Mouse (Mus musculus): ENCODE measurements around the gene 1700016D06Rik. TPM values are rescaled to one million over a fixed set of nuclear protein-coding genes. Genes with fewer than 3 reads are reported as not detected.
"Not testable (repeated sequence)": the region's sequence is repeated elsewhere in the genome, so short reads cannot be mapped to it uniquely, and the experiment has no call there.

Gene 1700016D06Rik
- total RNA-seq, 2 experiments from 2014 or later, result not detected

DNA sequence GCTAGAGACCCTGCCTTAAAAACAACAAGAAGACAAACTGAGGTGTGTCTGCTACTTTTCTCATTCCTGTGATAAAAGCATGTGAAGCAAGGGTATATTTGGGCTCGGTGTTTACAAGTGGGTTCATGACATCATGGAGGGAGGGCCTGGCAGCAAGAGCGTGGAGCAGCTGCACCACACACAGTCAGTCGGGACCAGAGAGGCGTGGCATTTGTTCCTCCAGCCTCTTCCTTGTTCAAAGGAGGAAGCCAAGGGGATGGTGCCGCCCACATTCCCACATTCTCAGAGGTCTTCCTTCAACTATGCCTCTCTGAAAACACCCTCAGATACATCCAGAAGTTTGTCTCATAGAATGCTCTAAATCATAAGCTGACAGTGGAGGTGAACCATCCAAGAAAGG, 2.9 kb upstream of the 1700016D06Rik start:
- DNase-seq (ENCODE audit: low spot score in 2 of 2), result no peak

- no peak for DNase-seq (ENCODE audit: low spot score in 2 of 2)
Observed at GRCm38 (mm10) chr8:11701428-11701827, 565 bp upstream of the 1700016D06Rik start.

DNA sequence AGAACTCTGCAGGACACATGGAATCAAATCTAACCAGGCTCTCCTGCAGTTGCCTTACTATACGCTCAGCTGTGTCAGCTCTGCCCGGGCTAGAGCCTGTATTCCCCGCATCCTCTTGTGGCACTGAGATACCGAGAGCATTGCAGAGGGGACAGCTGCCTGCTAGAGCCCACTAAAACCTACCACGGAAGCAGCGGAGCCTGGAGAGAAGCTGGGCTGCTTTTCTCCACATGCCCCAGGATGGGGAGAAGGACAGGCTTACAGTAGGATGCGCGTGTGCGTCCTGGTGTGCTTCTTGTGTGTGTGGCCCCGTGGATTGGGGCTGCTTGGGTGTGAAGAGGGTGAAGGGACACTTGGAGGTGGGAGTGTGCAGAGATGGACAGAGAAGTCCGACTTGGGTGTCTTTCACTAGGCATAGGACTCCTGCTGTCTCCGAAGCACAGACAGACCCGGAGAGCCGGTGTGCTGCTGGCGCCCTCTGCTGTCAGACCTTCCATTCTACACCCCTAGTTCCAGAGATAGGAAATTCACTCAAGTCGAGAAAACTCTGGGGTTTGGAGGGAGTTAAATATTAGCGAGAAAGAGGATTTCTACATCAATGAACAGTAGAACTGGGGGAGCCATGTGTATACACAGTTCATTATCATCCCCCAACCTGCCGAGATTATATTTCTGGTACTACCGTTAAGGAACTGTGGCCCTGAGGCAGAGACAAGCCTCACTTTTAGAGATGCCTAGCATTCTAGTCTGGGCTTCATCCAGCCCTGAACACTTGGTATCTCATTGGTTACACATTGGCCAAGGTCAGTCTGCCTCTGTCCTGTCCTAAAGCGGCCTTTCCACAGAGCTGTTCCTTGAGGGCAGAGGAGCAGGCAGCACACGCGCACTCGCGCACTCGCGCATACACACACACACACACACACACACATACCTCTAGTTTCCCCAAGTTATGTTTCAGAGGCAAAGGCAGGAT, 517 bp downstream of the 1700016D06Rik start:
- DNase-seq (ENCODE audit: low spot score in 2 of 2), result peak; percentile 79 to 88

GRCm38 (mm10) chr8:11699442-11700001, 1.3 kb downstream of the 1700016D06Rik start:
- DNase-seq (ENCODE audit: low spot score in 2 of 2), result no peak

GRCm38 (mm10) chr8:11697467-11697866, 3.4 kb downstream of the 1700016D06Rik start:
- DNase-seq (ENCODE audit: low spot score in 2 of 2), result no peak

DNA sequence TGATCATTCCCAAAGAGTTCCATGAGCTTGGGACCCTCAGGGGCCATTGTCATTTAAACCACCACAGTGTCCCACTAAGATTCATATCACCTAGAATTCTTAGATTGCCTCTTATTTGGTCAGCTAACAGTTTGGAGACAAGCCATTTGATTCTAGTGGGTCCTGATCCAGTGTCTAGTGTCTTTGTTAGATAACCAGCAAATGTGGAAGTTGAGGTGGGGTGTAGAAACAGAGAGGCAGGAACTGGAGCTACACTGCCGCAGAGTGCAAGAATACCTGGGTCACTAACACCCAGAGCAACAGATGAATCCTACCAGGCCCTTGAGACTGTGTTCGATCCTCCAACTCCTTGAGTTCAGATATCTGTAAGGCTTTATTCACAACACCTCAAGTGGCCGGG, 4.7 kb downstream of the 1700016D06Rik start:
- DNase-seq (ENCODE audit: low spot score in 2 of 2), result no peak

DNA sequence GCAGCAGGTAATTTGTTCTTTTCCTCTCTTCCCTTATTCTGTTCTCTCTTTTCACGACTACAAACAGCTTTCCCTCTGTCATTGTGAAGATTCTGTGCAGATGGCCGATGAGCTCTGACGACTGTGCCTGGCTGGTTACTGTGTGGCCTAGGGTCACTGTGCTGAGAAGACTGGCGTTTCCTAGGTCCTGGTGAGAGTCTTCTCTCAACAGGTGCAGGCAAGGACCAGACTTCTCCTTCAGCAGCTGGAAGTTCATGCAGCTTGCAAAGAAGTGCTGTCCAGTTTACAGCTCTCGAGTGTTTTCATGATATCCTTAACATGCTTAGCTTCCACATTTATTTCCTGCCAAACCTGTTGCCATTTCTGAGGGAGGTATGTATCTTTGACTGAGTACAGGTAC, 6.9 kb downstream of the 1700016D06Rik start:
- no peak for DNase-seq (ENCODE audit: low spot score in 2 of 2)

DNA sequence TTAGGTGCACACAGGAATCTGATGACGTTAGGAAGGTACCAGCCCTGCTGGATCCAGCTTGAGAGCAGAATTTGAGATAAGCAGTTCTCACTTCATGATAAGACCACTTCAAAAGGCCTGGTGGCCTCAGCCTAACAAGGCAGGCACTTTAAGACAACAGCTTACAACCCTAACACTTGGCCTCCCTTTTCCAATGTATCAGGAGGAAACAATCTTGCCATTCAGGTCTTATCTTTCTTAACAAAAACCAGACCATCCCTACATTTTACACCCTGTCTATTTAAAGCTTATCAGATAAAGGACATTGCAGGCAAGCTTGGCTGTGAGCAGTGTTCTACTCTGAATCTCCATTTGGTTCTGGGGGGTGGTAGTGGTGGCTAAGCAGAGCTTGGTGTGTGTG, 8.4 kb downstream of the 1700016D06Rik start:
- no peak for DNase-seq (ENCODE audit: low spot score in 2 of 2)

DNA sequence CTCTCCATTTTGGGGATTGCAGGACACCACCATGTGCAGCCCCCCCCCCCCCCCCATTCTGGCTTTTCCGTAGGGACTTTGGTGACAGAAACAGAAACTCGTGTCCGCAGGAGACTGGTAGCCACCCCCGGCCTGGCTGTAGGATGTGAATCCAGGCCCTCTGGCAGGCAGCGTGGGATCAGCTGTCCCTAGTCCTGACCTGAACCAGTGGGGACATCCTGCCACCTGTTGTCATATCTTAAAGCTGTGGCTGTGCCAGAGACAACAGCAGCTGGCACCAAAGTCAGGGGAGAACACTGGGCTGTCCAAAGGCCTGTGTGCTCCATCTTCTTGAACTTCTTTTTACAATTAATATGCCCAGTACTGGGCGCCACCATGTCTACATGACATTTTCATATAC, 9.1 kb downstream of the 1700016D06Rik start:
- DNase-seq (ENCODE audit: low spot score in 2 of 2), result no peak

GRCm38 (mm10) chr8:11691284-11691683, 9.6 kb downstream of the 1700016D06Rik start:
- DNase-seq (ENCODE audit: low spot score in 2 of 2), result peak in 1 of 2 experiments; percentile 13

GRCm38 (mm10) chr8:11689945-11690344, 10.9 kb downstream of the 1700016D06Rik start:
- no peak for DNase-seq (ENCODE audit: low spot score in 2 of 2)

- DNase-seq (ENCODE audit: low spot score in 2 of 2), result no peak
Observed at GRCm38 (mm10) chr8:11687251-11687650, 13.6 kb downstream of the 1700016D06Rik start.

- no peak for DNase-seq (ENCODE audit: low spot score in 2 of 2)
Observed at GRCm38 (mm10) chr8:11684558-11684957, 16.3 kb downstream of the 1700016D06Rik start.

GRCm38 (mm10) chr8:11668308-11668707, 32.6 kb downstream of the 1700016D06Rik start:
- no peak for DNase-seq (ENCODE audit: low spot score in 2 of 2)

DNA sequence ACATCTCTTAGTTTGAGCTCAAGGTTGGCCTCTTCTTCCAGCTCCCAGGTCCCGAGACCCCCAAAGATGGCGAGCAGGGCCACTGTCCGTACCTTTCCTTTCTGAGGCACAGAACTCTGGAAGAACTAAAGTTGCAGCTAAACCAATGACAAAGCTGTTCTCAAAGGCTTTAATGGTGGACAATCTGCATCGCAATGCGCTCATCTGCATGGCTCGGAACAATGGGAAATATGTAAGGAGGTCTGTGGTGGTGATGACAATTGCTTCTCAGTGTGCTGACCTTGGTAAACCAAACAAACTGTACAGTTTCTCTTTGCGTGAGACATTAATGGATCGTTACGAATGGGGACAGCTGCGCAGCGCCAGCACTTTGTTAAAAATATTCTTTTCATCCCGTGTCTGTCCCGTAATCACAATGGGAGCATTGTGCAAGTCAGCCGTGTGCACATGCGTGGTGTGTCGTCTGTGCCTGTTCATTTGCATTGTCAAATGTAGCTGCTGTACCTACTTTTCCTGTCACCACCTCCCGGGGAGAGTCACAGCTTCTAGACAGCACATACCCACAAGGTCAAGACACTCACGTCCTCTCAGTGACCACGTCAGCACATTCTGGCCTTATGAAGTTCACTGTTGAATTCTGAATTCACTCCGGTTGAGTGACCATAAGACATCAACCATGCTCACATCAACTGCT, 34.7 kb downstream of the 1700016D06Rik start:
- DNase-seq (ENCODE audit: low spot score in 2 of 2), result not testable (repeated sequence)

- DNase-seq (ENCODE audit: low spot score in 2 of 2), result no peak
Observed at GRCm38 (mm10) chr8:11661969-11662368, 38.9 kb downstream of the 1700016D06Rik start.

DNA sequence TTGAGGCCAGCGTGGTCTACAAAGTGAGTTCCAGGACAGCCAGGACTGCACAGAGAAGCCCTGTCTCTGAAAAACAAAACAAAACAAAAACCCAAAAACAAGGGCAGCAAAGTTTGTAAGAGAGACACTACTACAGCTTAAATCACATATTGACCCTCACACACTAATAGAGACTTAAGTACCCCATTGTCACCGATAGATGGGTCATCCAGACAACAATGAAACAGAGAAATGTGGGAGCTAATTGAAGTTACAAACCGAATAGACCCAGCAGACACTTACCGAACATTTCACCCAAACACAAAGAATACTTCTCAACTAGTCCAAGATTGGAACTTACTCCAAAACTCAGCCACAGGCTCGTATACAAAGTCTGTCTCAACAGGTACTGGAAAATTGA, 50.8 kb downstream of the 1700016D06Rik start:
- DNase-seq (ENCODE audit: low spot score in 2 of 2), result no peak

DNA sequence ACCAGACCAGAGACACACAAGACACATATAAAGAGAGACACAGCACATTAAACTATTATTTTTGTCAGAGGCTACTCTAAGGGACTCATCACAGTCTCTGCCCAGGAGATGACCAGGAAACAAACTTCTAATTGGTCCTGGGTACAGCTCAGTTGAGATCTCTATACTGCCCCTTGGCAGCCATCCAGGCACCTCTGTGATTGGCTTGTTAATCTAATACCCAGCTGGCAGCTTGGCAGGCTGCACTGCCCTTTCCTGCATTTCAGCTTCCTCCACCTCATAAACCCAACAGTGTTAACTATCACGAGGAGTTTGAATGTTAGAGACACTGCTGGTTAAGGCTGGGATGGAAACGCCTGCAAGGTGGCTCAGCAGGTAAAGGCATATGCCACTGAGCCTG, 57.7 kb downstream of the 1700016D06Rik start:
- no peak for DNase-seq (ENCODE audit: low spot score in 2 of 2)

DNA sequence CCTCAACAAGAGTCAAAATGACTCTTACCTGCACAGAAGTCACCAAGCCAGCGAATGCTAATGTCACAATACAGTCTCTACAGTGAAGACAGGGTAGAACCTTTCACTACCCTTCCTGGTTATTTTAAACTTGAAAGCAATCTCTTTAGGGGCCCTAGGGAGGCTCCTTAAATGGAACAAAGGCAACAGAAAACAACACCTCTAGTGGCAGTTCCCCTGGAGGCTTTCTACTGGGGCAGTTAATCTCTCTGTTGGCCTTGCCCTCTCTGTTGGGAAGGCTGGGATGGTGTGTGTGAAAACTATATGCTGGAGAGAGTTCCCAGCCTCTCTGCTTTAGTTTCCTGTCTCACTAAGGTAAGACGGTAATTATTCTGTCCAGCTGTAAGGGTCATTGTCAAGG, 60.3 kb downstream of the 1700016D06Rik start:
- no peak for DNase-seq (ENCODE audit: low spot score in 2 of 2)

- DNase-seq (ENCODE audit: low spot score in 2 of 2), result no peak
Observed at GRCm38 (mm10) chr8:11637531-11637930, 63.3 kb downstream of the 1700016D06Rik start.

GRCm38 (mm10) chr8:11636324-11637057, 64.4 kb downstream of the 1700016D06Rik start:
- DNase-seq (ENCODE audit: low spot score in 2 of 2), result peak; percentile 61 to 75
